8 mouse cellular contexts compared by ENCODE assay signal in genomic region chr16:8738542-8739514, GRCm38 (mm10). TPM values are rescaled to one million over a fixed set of nuclear protein-coding genes. Genes with fewer than 3 reads are reported as not detected.
DNase-seq lines count a peak whose midpoint lies in the region; ATAC-seq lines count a peak whose summit lies in the region.

No protein-coding gene starts in this region.

- peak overlapping the region; percentile 87 for H3K9ac ChIP-seq in heart, embryonic 14.5 days (ENCODE audit: low read length)
- H3K9ac ChIP-seq in liver, embryonic 13.5 days = peak overlapping the region; percentile 100
- peak overlapping the region; percentile 92 for H3K9ac ChIP-seq in stomach, embryonic 14.5 days (replicated peaks; ENCODE audit: low read depth, low read length)

- H3K27ac ChIP-seq in brown adipose tissue, adult 24 weeks (replicated peaks; ENCODE audit: low read depth, low read length) = peak overlapping the region; percentile 92
- H3K27ac ChIP-seq in heart, embryonic 14.5 days (replicated peaks in 1 of 2; ENCODE audit: control insufficient read depth in 1 of 2, insufficient read depth in 1 of 2, low read depth in 2 of 2, low read length in 2 of 2) = peak overlapping the region; percentile 86 to 95
- H3K27ac ChIP-seq in liver, embryonic 13.5 days = peak overlapping the region; percentile 96
- H3K27ac ChIP-seq in stomach, embryonic 14.5 days (ENCODE audit: low read length) = peak overlapping the region; percentile 83

- WGBS in heart, embryonic 14.5 days = 2% methylated on average over 67 of the region's 126 CpGs
- 2% methylated on average over 92 of the region's 126 CpGs for WGBS in liver, embryonic 13.5 days (ENCODE audit: insufficient replicate concordance)
- WGBS in stomach, embryonic 14.5 days = 2% methylated on average over 86 of the region's 126 CpGs

- no peaks in the 10 kb centered on the region for H3K9me3 ChIP-seq in heart, embryonic 14.5 days (ENCODE audit: control insufficient read depth, low read length)
- H3K9me3 ChIP-seq in liver, embryonic 13.5 days (replicated peaks) = no peaks in the 10 kb centered on the region
- H3K9me3 ChIP-seq in stomach, embryonic 14.5 days (ENCODE audit: control insufficient read depth, low read depth, low read length) = no peaks in the 10 kb centered on the region

- H3K4me3 ChIP-seq in brown adipose tissue, adult 24 weeks (ENCODE audit: insufficient read depth, low read depth, low read length) = peak overlapping the region; percentile 96
- H3K4me3 ChIP-seq in heart, embryonic 14.5 days (ENCODE audit: control insufficient read depth in 1 of 2, insufficient read depth in 1 of 2, low read depth in 1 of 2, low read length in 2 of 2) = peak overlapping the region; percentile 70 to 93
- peak overlapping the region; percentile 99 for H3K4me3 ChIP-seq in liver, embryonic 13.5 days (replicated peaks)
- H3K4me3 ChIP-seq in stomach, embryonic 14.5 days (ENCODE audit: low read depth, low read length) = peak overlapping the region; percentile 100

- ATAC-seq in erythroid progenitor cell, adult 5-6 weeks (replicated peaks; ENCODE audit: low FRiP score, poor library complexity, severe bottlenecking) = peak; percentile 87
- peak; percentile 90 for ATAC-seq in heart, embryonic 14.5 days (ENCODE audit: insufficient number of reproducible peaks, insufficient read depth, low FRiP score, low read depth)
- peak; percentile 89 for ATAC-seq in liver, embryonic 13.5 days (ENCODE audit: low read depth)
- ATAC-seq in stomach, embryonic 14.5 days (ENCODE audit: insufficient number of reproducible peaks, insufficient read depth, low FRiP score, low read depth) = peak; percentile 92

- H3K27me3 ChIP-seq in heart, embryonic 14.5 days (ENCODE audit: control insufficient read depth, insufficient read depth, low read length) = no peaks in the 10 kb centered on the region
- H3K27me3 ChIP-seq in liver, embryonic 13.5 days = no peaks in the 10 kb centered on the region
- no peaks in the 10 kb centered on the region for H3K27me3 ChIP-seq in stomach, embryonic 14.5 days (ENCODE audit: control insufficient read depth, insufficient read depth, low read length)

- H3K4me1 ChIP-seq in brown adipose tissue, adult 24 weeks (ENCODE audit: control insufficient read depth, insufficient read depth, insufficient read length, low read length) = peaks cover 22% of the 10 kb centered on the region
- peaks cover 13 to 33% of the 10 kb centered on the region in 2 experiments for H3K4me1 ChIP-seq in heart, embryonic 14.5 days (ENCODE audit: control insufficient read depth in 2 of 2, insufficient read depth in 2 of 2, low read length in 2 of 2)
- peaks cover 64% of the 10 kb centered on the region for H3K4me1 ChIP-seq in liver, embryonic 13.5 days (replicated peaks)
- H3K4me1 ChIP-seq in stomach, embryonic 14.5 days (ENCODE audit: control insufficient read depth, insufficient read depth, low read length) = peaks cover 15% of the 10 kb centered on the region

- H3K4me2 ChIP-seq in heart, embryonic 14.5 days (ENCODE audit: low read length) = peak overlapping the region; percentile 77
- H3K4me2 ChIP-seq in liver, embryonic 13.5 days = peak overlapping the region; percentile 83
- H3K4me2 ChIP-seq in stomach, embryonic 14.5 days (replicated peaks; ENCODE audit: low read depth, low read length) = peak overlapping the region; percentile 49

- peak; percentile 89 for DNase-seq in CD4-positive helper T cell, adult 2 months (ENCODE audit: low read depth, low spot score)
- DNase-seq in kidney, postnatal 10 days = peak; percentile 96
- DNase-seq in liver, embryonic 13.5 days = peak; percentile 82
- peak; percentile 77 to 82 for DNase-seq in natural killer cell, adult 2 months (ENCODE audit: low spot score in 2 of 2)

- no peaks in the 10 kb centered on the region for H3K36me3 ChIP-seq in heart, embryonic 14.5 days (ENCODE audit: control insufficient read depth, insufficient read depth, low read length)
- H3K36me3 ChIP-seq in liver, embryonic 13.5 days = peaks cover 20% of the 10 kb centered on the region
- no peaks in the 10 kb centered on the region for H3K36me3 ChIP-seq in stomach, embryonic 14.5 days (ENCODE audit: control insufficient read depth, insufficient read depth, low read length)

RNA-seq across cellular contexts. Expression of gene Usp7, which starts 53.3 kb away (rescaled TPM):
- 27.2 and 38.0 TPM in 2 replicates for polyA plus RNA-seq in brown adipose tissue, adult 24 weeks (2012; ENCODE audit: insufficient read depth, insufficient read length, missing spikeins)
- total RNA-seq in erythroid progenitor cell, adult 5-6 weeks (2015; ENCODE audit: low replicate concordance) = 742 and 897 TPM in 2 replicates
- 1,089 and 1,449 TPM in 2 replicates for total RNA-seq in erythroid progenitor cell, adult 5-6 weeks (2017; ENCODE audit: low replicate concordance)
- 27.3 and 28.3 TPM in 2 replicates for polyA plus RNA-seq in heart, embryonic 14.5 days (2014; fragmentation: Nextera tagmentation; extraction: Ambion mirVana)
- polyA plus RNA-seq in liver, embryonic 13.5 days (2015; fragmentation: Nextera tagmentation; extraction: Ambion mirVana) = 26.5 and 26.8 TPM in 2 replicates
- polyA plus RNA-seq in stomach, embryonic 14.5 days (2014; fragmentation: Nextera tagmentation; extraction: Ambion mirVana) = 56.6 and 65.0 TPM in 2 replicates

RNA-seq across cellular contexts. Expression of gene Gm5767, which starts 58.3 kb away (rescaled TPM):
- not detected in 2 replicates for polyA plus RNA-seq in brown adipose tissue, adult 24 weeks (2012; ENCODE audit: insufficient read depth, insufficient read length, missing spikeins)
- not detected in 2 replicates for total RNA-seq in erythroid progenitor cell, adult 5-6 weeks (2015; ENCODE audit: low replicate concordance)
- total RNA-seq in erythroid progenitor cell, adult 5-6 weeks (2017; ENCODE audit: low replicate concordance) = not detected in 2 replicates
- polyA plus RNA-seq in heart, embryonic 14.5 days (2014; fragmentation: Nextera tagmentation; extraction: Ambion mirVana) = not detected in 2 replicates
- polyA plus RNA-seq in liver, embryonic 13.5 days (2015; fragmentation: Nextera tagmentation; extraction: Ambion mirVana) = not detected in 2 replicates
- polyA plus RNA-seq in stomach, embryonic 14.5 days (2014; fragmentation: Nextera tagmentation; extraction: Ambion mirVana) = not detected in 2 replicates

Comparison
In these comparisons a context has a peak if more than half of its experiments do, and no peak if none do; other contexts are left out.
1. Peak in every context shown above with its lines: DNase-seq, ATAC-seq, H3K4me3 ChIP-seq and H3K27ac ChIP-seq.